Mouse (Mus musculus) hindlimb bud, embryonic 11.5 days (tissue): ENCODE measurements around the gene Pcsk2.

Experiments
- DNase-seq: peaks from one replicate; pipeline ENCODE4 v3.0.0-alpha.2; 2012; ENCODE audit warnings: low read depth, low spot score; ENCODE audit errors: extremely low spot score

Gene Pcsk2

DNA sequence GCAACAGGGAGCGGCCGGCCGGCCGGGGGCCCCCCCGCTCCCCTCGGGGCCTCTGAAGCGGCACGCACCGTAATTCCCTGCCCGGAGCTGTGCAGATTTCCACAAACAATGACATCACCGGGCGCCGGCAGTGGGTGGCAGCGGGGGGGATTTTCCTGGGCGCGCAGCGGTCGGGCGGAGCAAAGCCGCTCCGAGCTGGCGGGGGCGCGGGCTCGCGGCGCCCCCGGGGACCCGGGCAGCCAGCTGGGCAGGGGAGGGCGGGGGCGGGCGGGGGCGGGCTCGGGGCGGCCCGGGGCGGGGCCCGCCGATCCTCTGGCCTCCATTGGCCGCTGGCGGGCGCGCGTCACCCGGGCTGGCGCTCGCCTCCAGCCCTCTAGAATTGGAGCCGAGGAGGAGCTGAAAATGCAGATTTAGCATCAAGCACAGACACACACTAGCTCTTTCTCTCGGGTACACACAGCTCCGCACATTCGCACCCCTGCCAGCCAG lies at the start of gene Pcsk2:
Gene Pcsk2 (plus strand): TSS at position 399 of the 489 bp plus-strand sequence.
- DNase-seq = no peak

- DNase-seq = no peak
Measured at GRCm38 (mm10) chr2:143500845-143501244, 45.1 kb upstream of the Pcsk2 start.

DNA sequence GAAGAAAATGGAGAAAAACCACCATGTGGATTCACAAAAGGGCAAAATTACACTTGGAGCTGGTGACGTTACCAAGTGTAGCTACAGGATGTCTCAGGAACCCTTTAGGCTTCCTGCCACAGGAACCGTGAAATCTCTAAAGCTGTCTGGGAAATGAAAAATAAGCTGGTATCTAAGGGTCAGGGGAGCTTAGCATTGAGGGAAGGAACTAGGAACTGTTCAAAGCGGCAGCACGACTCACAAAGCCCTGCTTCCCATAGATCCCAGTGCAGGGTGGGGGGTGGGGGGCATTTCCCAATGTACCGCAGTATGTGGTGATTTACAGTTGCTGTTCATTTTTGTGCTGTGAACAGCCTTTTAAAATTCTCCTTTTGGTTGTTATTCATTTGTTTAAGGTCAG lies 44.2 kb upstream of the Pcsk2 start:
- no peak for DNase-seq

- DNase-seq = no peak
Measured at GRCm38 (mm10) chr2:143502203-143502602, 43.8 kb upstream of the Pcsk2 start.

DNA sequence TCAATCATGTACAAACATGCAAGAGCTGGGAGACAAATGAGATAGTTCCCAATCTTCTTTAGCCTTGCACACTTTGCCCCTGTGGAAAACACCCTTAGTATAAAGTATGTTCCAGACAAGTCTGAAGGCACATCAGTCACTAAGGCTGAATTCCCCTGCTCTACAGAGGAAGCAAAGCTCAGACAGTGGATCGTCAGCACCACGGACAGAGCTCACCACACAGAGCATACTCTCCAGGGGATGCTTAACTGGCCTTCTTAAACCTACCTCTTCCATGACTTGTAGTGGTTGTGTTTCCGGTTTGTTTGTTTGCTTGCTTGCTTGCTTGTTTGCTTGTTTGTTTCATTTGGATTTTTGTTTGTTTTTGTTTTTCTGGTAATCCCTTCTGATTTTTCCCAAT lies 9.5 kb upstream of the Pcsk2 start:
- DNase-seq = no peak

DNA sequence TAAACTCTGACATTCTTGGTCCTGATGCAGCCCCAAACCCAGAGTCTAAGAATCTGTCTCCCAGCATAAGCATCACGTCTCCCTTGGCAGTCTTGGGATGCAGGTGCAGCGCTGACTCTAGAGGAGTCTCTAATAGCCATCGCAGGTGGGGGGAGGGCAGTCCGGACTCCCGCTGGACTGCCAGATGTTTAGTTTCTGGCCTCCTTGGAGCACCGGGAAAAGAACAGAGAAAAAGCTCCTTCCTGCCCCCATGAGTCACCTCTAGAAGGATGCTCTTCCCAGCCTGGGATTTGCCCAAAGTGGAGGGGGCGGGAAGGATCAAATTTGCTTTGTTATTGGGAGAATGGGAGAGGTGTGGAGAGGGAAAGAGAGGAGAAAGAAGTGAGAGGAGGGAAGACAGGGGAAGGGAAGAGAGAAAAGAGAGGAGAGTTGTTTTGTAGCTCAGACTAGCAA lies 631 bp upstream of the Pcsk2 start:
- no peak for DNase-seq

- DNase-seq = no peak
Measured at GRCm38 (mm10) chr2:143546412-143547211, 656 bp downstream of the Pcsk2 start.

- no peak for DNase-seq
Measured at GRCm38 (mm10) chr2:143547251-143548090, 1.5 kb downstream of the Pcsk2 start.

DNA sequence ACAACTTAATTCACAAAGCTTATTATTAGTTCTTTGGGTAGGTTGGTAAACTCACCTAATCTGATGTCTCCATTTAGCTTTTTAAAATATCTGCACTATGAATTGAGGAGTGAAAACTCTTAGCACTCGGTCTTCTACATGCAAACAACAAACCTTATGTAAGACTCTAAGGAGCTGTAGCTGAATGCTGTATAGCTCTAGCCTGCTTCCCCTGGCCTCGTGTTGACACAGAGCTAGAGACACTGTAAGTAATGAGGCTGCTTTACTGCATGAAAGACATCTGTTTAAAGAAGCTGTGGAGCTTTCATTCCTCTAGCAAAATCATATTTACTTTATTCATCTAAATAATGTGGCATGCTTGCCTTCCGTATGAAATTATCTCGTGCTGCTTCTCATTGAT lies 14.4 kb downstream of the Pcsk2 start:
- DNase-seq = no peak

DNA sequence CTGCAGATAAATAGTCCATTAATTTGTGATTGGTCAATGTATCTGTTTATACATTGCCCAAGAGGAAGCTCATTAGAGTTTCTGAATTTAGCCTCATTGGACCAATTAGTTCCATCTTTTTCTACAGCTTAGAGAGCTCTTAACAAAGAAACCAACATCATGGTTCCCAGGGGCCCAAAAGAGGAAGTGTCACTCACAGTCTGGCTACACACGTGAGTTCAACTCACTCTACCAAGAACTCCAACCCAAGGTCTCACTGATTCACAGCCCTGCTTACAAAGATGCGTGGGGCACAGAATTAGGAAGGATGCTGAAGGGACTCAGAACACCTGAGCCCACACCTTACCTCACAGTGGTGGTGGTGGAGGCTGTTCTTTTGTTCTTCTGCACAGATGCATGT lies 19.1 kb downstream of the Pcsk2 start:
- no peak for DNase-seq

- DNase-seq = no peak
Measured at GRCm38 (mm10) chr2:143565961-143566360, 20.0 kb downstream of the Pcsk2 start.

DNA sequence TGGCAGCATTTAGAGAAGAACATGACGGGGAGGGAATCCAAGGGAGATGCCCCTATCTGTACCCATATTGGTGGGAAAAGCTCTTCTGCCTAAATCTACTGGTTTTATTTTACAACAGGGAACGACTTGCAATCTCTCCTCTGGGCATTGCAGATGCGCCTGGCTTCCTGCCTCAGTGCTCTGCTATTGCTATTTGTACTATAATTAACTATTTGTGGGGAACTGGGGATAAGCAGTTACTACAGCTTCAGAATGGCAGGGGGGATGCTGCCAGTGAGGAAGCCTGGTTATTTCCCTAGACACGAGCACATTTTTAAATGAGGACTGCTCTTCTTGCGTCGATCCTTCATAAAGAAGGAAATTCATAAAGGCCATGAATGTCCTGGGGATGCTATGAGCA lies 39.4 kb downstream of the Pcsk2 start:
- no peak for DNase-seq

DNA sequence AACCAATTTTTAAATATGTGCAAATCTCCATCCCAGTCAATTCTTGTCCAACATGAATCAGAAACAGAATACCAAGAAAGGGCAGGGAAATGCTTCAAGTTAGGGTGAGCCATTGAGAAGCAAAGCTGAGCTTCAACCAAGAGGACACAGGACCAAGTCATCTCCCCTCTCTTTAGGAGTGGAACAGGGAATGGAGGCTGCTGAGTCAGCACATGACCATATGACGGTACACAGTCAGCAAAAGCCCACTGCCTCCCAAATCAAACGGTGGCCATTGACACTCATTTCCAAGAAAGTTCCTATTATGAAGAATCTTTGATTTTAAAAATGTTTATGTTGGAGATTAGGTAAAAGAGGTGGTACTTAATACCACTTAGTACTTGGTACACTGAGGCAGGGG lies 44.4 kb downstream of the Pcsk2 start:
- DNase-seq = no peak

GRCm38 (mm10) chr2:143603071-143603470 lies 57.1 kb downstream of the Pcsk2 start:
- DNase-seq = no peak

DNA sequence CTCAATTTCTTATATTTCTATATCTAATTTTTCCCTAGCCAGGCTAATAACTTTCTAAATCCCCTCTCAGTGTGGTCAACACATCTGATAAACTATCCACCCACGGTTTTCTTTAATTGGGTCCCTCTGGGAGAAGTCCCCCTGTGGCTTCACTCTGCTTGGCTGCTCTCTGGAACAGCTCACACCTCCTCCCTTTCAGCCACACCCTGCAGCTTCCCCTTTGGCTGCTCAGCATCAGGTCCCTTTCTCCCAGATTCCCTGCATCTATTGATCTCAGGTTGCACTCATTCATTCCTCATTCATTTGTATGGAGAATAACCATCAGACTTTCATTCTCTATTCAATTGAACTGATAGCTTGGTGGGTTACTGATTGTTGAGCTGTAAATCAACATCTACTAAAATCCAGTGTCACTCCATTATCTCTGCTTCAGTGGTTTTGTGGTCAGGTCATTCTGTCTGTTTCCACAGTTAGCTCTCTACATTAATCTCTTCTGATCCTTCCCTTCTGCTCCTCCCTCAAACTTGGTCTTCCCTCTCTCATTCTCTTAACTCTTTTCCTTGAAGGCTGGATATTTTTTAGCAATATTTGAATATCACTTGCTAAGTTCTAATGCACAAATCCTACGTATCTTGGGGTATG lies 58.0 kb downstream of the Pcsk2 start:
- DNase-seq = no peak

DNA sequence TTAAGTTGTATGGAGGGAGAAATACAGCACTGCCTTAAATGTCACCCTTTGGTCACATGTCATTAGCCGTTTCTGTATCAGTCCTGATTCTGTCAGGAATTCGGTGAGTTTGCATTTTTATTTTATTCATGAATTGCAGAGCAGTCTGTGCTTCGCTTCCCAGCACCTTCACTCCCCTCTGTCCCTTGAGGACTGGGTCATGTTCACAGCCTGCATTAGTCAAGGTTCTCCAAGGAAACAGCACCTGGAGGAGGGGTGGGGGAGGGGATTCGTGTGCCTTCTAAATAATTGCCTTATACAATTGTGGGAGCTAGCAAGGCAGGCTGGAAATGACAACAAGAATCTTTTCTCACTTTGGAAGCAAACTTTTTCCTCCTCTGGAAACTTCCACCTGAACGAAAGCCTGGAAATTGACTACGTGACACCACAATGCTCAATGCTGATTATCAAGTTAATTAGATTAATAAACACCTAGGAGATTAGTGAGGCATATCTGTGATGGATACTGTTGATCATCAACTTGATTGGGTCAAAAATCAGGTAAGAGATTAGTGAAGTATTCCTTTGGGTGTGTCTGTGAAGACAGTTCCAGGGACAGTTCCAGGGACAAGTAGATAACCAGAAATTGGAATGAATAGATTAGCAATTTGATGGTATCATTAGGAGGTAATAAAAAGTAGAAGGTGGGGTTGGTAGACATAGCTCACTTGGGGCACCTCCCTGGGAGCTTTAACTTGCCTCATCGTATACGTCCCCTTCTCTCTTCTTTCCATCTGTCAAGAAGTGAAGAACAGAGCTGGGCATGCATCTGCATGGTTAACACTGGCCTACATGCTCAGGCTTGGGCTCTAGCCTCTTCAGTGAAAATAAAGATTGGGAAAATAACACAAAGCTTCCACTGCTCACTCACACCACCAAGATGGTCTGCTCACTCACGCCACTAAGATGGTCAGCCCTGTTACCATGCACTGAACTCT lies 64.7 kb downstream of the Pcsk2 start:
- no peak for DNase-seq

DNA sequence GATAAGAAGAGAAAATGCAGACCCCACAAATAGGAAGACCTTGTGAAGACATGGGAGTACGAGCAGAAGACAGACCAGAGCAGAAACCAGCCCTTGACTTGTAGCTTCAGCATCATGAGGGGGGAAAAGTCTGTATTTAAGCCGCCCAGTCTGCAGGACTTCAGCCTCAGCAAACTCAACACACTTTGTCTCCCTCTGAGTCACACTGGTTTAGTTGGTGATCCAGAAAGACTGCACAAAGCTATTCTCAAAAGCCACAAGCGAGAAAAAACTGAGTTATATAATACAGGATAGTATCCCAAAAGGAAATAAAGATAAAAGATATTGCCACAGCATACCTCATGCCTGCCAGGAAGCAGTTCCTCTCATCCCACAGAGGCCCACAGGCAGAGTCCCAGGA lies 67.5 kb downstream of the Pcsk2 start:
- no peak for DNase-seq

DNA sequence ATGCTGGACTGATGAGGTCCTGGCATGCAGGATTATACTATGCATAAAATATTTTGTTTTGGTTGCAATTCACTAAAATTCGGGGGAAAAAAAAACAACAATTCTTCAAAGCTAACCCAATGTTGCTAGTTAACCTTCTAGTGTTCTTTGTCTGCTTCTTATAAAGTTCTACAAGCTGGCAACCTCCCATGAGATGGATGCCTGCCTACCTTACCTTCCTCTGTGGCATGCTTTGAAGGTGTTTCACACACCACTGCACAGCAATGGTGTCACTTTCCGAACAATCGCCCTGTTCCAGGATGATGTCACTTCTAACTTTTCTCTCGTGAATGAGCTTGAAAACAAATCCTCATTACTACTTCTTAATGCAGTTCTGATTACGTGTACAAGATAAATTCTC lies 68.8 kb downstream of the Pcsk2 start:
- DNase-seq = no peak

- no peak for DNase-seq
Measured at GRCm38 (mm10) chr2:143620916-143621315, 75.0 kb downstream of the Pcsk2 start.

- no peak for DNase-seq
Measured at GRCm38 (mm10) chr2:143623916-143624315, 78.0 kb downstream of the Pcsk2 start.
